Mouse (Mus musculus) lung, adult 2 months (tissue): Measurements from ENCODE around the gene Gdpd5.
A peak's percentile ranks its signal among the peaks of the same experiment; 100 is the strongest.

Experiments used
- CTCF ChIP-seq: fragments of 200-500 bp; IDR thresholded peaks from 2 replicates; pipeline ENCODE4 v1.5.1; 2011; ENCODE audit warnings: mild to moderate bottlenecking, low read length, control low read depth; ENCODE audit not compliant: insufficient read depth
- POLR2A ChIP-seq: fragments of 200-500 bp; IDR thresholded peaks from 2 replicates; pipeline ENCODE4 v1.6.1; 2011; ENCODE audit warnings: low read depth, mild to moderate bottlenecking, control low read depth, low read length, borderline replicate concordance; ENCODE audit errors: extremely low read depth

- TF ChIP-seq CTCF (no peak), POLR2A (peak; percentile 45; the same call in 1 of the 2 replicates)
Measured at GRCm38 (mm10) chr7:99351802-99352517, 29.3 kb upstream of the Gdpd5 start.
